Mouse (Mus musculus): ENCODE data around the gene Uvrag. TPM values are rescaled to one million over a fixed set of nuclear protein-coding genes. Genes with fewer than 3 reads are reported as not detected.

Gene Uvrag
- polyA plus RNA-seq, 1 experiment from 2014 or later, result 10.1 TPM

DNA sequence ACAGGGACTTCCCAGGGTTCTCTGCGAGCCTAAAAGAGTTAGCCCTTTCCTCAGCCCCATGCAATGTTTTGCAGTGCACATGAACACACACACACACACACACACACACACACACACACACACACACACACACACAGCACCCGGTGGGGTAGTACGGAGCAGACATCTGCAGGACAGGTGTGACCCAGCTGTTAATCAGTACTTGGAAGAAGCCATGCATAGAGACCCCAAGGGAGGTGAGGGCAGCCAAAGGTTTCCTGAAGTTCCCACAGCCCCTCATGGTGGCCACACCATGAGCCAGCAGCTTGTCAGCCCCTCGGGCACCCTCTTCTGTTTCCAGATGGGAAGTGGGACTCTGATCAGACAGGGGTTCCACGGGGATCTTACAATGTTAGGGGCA, 277.9 kb downstream of the Uvrag start:
- Histone ChIP-seq H3K36me3 (ENCODE audit: control insufficient read depth, insufficient read depth, low read length) (no peaks in the 10 kb centered on the region), H3K4me2 (no peak overlapping the region), H3K9ac (ENCODE audit: low read length) (no peak overlapping the region), H3K4me3 (ENCODE audit: low read depth, low read length) (no peak overlapping the region), H3K27ac (ENCODE audit: low read depth, low read length) (no peak overlapping the region), H3K4me1 (ENCODE audit: control insufficient read depth, insufficient read depth, low read length) (no peaks in the 10 kb centered on the region), H3K9me3 (ENCODE audit: control insufficient read depth, low read length) (no peaks in the 10 kb centered on the region), H3K27me3 (ENCODE audit: control insufficient read depth, insufficient read depth, low read length) (no peaks in the 10 kb centered on the region)
- no peak for DNase-seq (ENCODE audit: low spot score, missing footprints)
- ATAC-seq (ENCODE audit: low FRiP score), result no peak
- WGBS, result 84% methylated on average over 5 of the region's 5 CpGs

DNA sequence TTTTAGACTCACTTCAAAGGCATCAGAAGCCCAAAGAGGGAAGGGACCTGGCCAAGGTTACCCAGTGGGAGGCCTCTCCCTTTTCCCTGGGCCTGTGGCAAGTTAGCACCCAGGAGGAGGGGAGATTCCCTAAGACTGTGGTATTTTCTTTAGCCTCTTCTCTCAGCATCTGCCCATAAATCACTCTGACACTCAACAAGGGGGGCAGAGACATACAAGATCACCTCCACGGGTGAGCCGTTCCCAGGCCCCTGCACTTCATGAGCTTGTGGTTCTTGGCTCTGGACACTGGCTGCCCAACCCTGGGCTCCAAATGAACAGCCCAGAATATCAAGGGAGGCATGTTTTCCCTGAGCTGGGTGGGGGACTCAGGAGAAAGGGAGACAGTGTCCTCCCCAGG, 279.9 kb downstream of the Uvrag start:
- 67% methylated on average over 2 of the region's 2 CpGs for WGBS
- H3K9ac ChIP-seq (ENCODE audit: low read length), result no peak overlapping the region
- H3K4me2 ChIP-seq, result no peak overlapping the region
- no peaks in the 10 kb centered on the region for H3K27me3 ChIP-seq (ENCODE audit: control insufficient read depth, insufficient read depth, low read length)
- DNase-seq (ENCODE audit: low spot score, missing footprints) (peak; percentile 60), ATAC-seq (ENCODE audit: low FRiP score) (no peak)
- H3K27ac ChIP-seq (ENCODE audit: low read depth, low read length), result no peak overlapping the region
- 0 out of 2 replicates have a peak, but pooled peaks cover 1% of the 10 kb centered on the region for H3K4me1 ChIP-seq (ENCODE audit: control insufficient read depth, insufficient read depth, low read length)
- no peak overlapping the region for H3K4me3 ChIP-seq (ENCODE audit: low read depth, low read length)
- no peaks in the 10 kb centered on the region for H3K9me3 ChIP-seq (ENCODE audit: control insufficient read depth, low read length)
- H3K36me3 ChIP-seq (ENCODE audit: control insufficient read depth, insufficient read depth, low read length), result no peaks in the 10 kb centered on the region

DNA sequence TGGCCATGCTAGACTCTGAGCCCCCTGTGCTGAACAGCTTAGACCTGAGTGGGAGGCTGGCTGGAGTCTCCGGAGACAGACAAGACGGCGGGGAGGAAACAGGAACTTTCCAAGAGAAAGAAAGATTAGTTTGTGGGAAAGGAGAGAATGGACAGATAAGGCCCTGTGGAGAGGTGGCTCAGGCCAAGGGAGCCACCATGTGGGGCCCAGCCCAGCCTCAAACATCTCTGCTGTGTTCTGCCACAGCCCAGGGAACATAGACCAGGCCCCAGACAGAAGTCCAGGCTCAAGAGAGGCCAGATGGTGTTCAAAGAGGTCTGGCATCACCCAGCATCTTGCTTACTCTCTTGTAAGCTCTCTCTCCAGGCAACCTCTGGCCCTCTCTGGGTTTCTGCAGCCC, 283.8 kb downstream of the Uvrag start:
- H3K27me3 ChIP-seq (ENCODE audit: control insufficient read depth, insufficient read depth, low read length), result no peaks in the 10 kb centered on the region
- 92% methylated on average over 3 of the region's 3 CpGs for WGBS
- H3K4me3 ChIP-seq (ENCODE audit: low read depth, low read length), result no peak overlapping the region
- 0 out of 2 replicates have a peak, but pooled peaks cover 3% of the 10 kb centered on the region for H3K4me1 ChIP-seq (ENCODE audit: control insufficient read depth, insufficient read depth, low read length)
- H3K9me3 ChIP-seq (ENCODE audit: control insufficient read depth, low read length), result no peaks in the 10 kb centered on the region
- DNase-seq (ENCODE audit: low spot score, missing footprints) (no peak), ATAC-seq (ENCODE audit: low FRiP score) (no peak)
- H3K4me2 ChIP-seq, result no peak overlapping the region
- no peak overlapping the region for H3K27ac ChIP-seq (ENCODE audit: low read depth, low read length)
- no peak overlapping the region for H3K9ac ChIP-seq (ENCODE audit: low read length)
- H3K36me3 ChIP-seq (ENCODE audit: control insufficient read depth, insufficient read depth, low read length), result no peaks in the 10 kb centered on the region

- Histone ChIP-seq H3K9ac (ENCODE audit: low read length) (no peak overlapping the region), H3K4me1 (ENCODE audit: control insufficient read depth, insufficient read depth, low read length) (0 out of 2 replicates have a peak, but pooled peaks cover 3% of the 10 kb centered on the region), H3K27me3 (ENCODE audit: control insufficient read depth, insufficient read depth, low read length) (no peaks in the 10 kb centered on the region), H3K4me3 (ENCODE audit: low read depth, low read length) (no peak overlapping the region), H3K9me3 (ENCODE audit: control insufficient read depth, low read length) (no peaks in the 10 kb centered on the region), H3K4me2 (no peak overlapping the region), H3K36me3 (ENCODE audit: control insufficient read depth, insufficient read depth, low read length) (no peaks in the 10 kb centered on the region), H3K27ac (ENCODE audit: low read depth, low read length) (no peak overlapping the region)
- DNase-seq (ENCODE audit: low spot score, missing footprints) (no peak), ATAC-seq (ENCODE audit: low FRiP score) (peak; percentile 30; the same call in 1 of the 2 replicates)
- WGBS, result 14% methylated on average over 3 of the region's 3 CpGs
These were observed 284.8 kb downstream of the Uvrag start for GRCm38 (mm10) chr7:98856128-98856527.

DNA sequence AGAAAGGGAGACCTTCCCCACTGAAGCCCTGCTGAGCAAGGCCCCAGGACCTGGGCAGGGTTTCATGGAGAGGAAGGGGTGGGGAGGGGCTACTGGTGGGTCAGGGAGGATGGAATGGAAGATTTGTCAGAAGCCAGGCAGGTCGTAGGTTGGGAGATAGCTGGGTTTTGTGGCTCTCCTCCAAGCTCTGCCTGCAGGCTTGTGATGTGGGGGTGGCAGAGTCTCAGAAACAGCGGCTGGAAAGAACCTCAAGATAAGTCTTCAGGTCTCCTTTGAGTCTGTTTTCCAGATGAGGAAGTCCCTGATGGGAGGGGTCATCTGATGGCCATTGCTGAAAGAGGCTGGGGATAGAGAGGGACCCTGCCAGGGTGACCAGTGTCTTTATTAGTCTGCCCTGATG, 285.6 kb downstream of the Uvrag start:
- Histone ChIP-seq H3K9ac (ENCODE audit: low read length) (no peak overlapping the region), H3K4me1 (ENCODE audit: control insufficient read depth, insufficient read depth, low read length) (0 out of 2 replicates have a peak, but pooled peaks cover 3% of the 10 kb centered on the region), H3K27ac (ENCODE audit: low read depth, low read length) (no peak overlapping the region), H3K4me3 (ENCODE audit: low read depth, low read length) (no peak overlapping the region), H3K4me2 (no peak overlapping the region), H3K9me3 (ENCODE audit: control insufficient read depth, low read length) (no peaks in the 10 kb centered on the region), H3K27me3 (ENCODE audit: control insufficient read depth, insufficient read depth, low read length) (no peaks in the 10 kb centered on the region), H3K36me3 (ENCODE audit: control insufficient read depth, insufficient read depth, low read length) (no peaks in the 10 kb centered on the region)
- DNase-seq (ENCODE audit: low spot score, missing footprints), result peak; percentile 83
- WGBS, result 79% methylated on average over 2 of the region's 2 CpGs
- ATAC-seq (ENCODE audit: low FRiP score), result no peak

DNA sequence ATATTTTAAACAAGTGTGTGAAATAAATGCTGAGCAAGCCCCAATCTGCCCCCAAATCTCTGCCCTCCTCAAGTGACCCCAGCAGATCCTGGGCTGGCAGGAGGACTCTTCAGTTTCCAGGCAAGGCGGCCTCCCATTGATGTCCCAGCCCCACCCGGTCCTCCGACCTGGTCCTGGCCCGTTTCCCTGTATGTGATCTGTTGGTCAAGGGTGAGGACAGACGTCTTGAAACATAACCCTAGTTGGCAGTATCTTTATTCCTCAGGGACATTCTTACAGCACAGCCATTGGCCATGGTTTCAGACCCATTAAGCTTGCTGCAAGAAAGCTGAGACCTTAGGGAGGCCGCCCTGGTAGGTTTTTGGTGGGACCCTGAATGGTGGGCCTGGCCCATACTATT, 287.1 kb downstream of the Uvrag start:
- WGBS, result 85% methylated on average over 6 of the region's 6 CpGs
- Histone ChIP-seq H3K4me1 (ENCODE audit: control insufficient read depth, insufficient read depth, low read length) (0 out of 2 replicates have a peak, but pooled peaks cover 3% of the 10 kb centered on the region), H3K9ac (ENCODE audit: low read length) (no peak overlapping the region), H3K9me3 (ENCODE audit: control insufficient read depth, low read length) (no peaks in the 10 kb centered on the region), H3K27me3 (ENCODE audit: control insufficient read depth, insufficient read depth, low read length) (no peaks in the 10 kb centered on the region), H3K4me3 (ENCODE audit: low read depth, low read length) (no peak overlapping the region), H3K4me2 (no peak overlapping the region), H3K27ac (ENCODE audit: low read depth, low read length) (no peak overlapping the region), H3K36me3 (ENCODE audit: control insufficient read depth, insufficient read depth, low read length) (no peaks in the 10 kb centered on the region)
- ATAC-seq (ENCODE audit: low FRiP score) (no peak), DNase-seq (ENCODE audit: low spot score, missing footprints) (peak; percentile 64)

GRCm38 (mm10) chr7:98852950-98853650, 287.8 kb downstream of the Uvrag start:
- Histone ChIP-seq H3K4me1 (ENCODE audit: control insufficient read depth, insufficient read depth, low read length) (0 out of 2 replicates have a peak, but pooled peaks cover 3% of the 10 kb centered on the region), H3K4me2 (no peak overlapping the region), H3K27ac (ENCODE audit: low read depth, low read length) (no peak overlapping the region), H3K9ac (ENCODE audit: low read length) (no peak overlapping the region), H3K36me3 (ENCODE audit: control insufficient read depth, insufficient read depth, low read length) (no peaks in the 10 kb centered on the region), H3K9me3 (ENCODE audit: control insufficient read depth, low read length) (no peaks in the 10 kb centered on the region), H3K27me3 (ENCODE audit: control insufficient read depth, insufficient read depth, low read length) (no peaks in the 10 kb centered on the region), H3K4me3 (ENCODE audit: low read depth, low read length) (no peak overlapping the region)
- no peak for DNase-seq (ENCODE audit: low spot score, missing footprints)
- ATAC-seq (ENCODE audit: low FRiP score), result no peak
- WGBS, result 82% methylated on average over 18 of the region's 18 CpGs

- 74% methylated on average over 9 of the region's 9 CpGs for WGBS
- Histone ChIP-seq H3K4me2 (no peak overlapping the region), H3K27ac (ENCODE audit: low read depth, low read length) (no peak overlapping the region), H3K4me3 (ENCODE audit: low read depth, low read length) (no peak overlapping the region), H3K36me3 (ENCODE audit: control insufficient read depth, insufficient read depth, low read length) (no peaks in the 10 kb centered on the region), H3K9ac (ENCODE audit: low read length) (no peak overlapping the region), H3K27me3 (ENCODE audit: control insufficient read depth, insufficient read depth, low read length) (no peaks in the 10 kb centered on the region), H3K4me1 (ENCODE audit: control insufficient read depth, insufficient read depth, low read length) (0 out of 2 replicates have a peak, but pooled peaks cover 3% of the 10 kb centered on the region), H3K9me3 (ENCODE audit: control insufficient read depth, low read length) (no peaks in the 10 kb centered on the region)
- no peak for DNase-seq (ENCODE audit: low spot score, missing footprints)
- ATAC-seq (ENCODE audit: low FRiP score), result no peak
These were observed 289.7 kb downstream of the Uvrag start for GRCm38 (mm10) chr7:98851220-98851619.

GRCm38 (mm10) chr7:98850388-98850787, 290.6 kb downstream of the Uvrag start:
- H3K4me1 ChIP-seq (ENCODE audit: control insufficient read depth, insufficient read depth, low read length), result no peaks in the 10 kb centered on the region
- no peak overlapping the region for H3K4me2 ChIP-seq
- DNase-seq (ENCODE audit: low spot score, missing footprints), result no peak
- H3K27ac ChIP-seq (ENCODE audit: low read depth, low read length), result no peak overlapping the region
- no peaks in the 10 kb centered on the region for H3K9me3 ChIP-seq (ENCODE audit: control insufficient read depth, low read length)
- 82% methylated on average over 5 of the region's 5 CpGs for WGBS
- no peaks in the 10 kb centered on the region for H3K27me3 ChIP-seq (ENCODE audit: control insufficient read depth, insufficient read depth, low read length)
- H3K9ac ChIP-seq (ENCODE audit: low read length), result no peak overlapping the region
- H3K4me3 ChIP-seq (ENCODE audit: low read depth, low read length), result no peak overlapping the region
- no peak for ATAC-seq (ENCODE audit: low FRiP score)
- H3K36me3 ChIP-seq (ENCODE audit: control insufficient read depth, insufficient read depth, low read length), result no peaks in the 10 kb centered on the region
